Mouse (Mus musculus): ENCODE measurements around the gene Cd19. TPM values are rescaled to one million over a fixed set of nuclear protein-coding genes. Genes with fewer than 3 reads are reported as not detected.

Cd19 gene
- total and polyA plus RNA-seq, 3 experiments = 132 to 234 (median 141) TPM

- Histone ChIP-seq H3K4me1 (ENCODE audit: control insufficient read depth in 1 of 2, insufficient read depth in 2 of 2) (peaks cover 26 to 43% of the 10 kb centered on the region in 2 experiments), H3K79me2 (replicated peaks; ENCODE audit: control insufficient read depth, extremely low read depth, insufficient read depth, poor library complexity, severe bottlenecking) (peaks cover 15% of the 10 kb centered on the region), H3K9me3 (replicated peaks; ENCODE audit: low read length) (peaks cover 13% of the 10 kb centered on the region), H3K27ac (ENCODE audit: insufficient read depth, low read depth) (peak overlapping the region; percentile 57; the same call in 1 of the 2 replicates), H3K4me3 (replicated peaks in 1 of 3; ENCODE audit: low read depth in 2 of 3, low read length in 2 of 3, poor library complexity in 1 of 3) (no peak overlapping the region), H3K36me3 (replicated peaks in 1 of 2; ENCODE audit: control insufficient read depth in 1 of 2, insufficient read depth in 1 of 2, low read length in 1 of 2) (peaks cover 0 to 5% of the 10 kb centered on the region in 2 experiments), H3K4me2 (ENCODE audit: insufficient read depth, low read depth, poor library complexity, severe bottlenecking) (no peak overlapping the region), H3K9ac (ENCODE audit: insufficient read depth, low read depth) (no peak overlapping the region), H3K27me3 (replicated peaks) (no peaks in the 10 kb centered on the region)
- in situ Hi-C loops (cut with MboI; ENCODE audit: low pct_ligation_motif_present, low pct_unique_long_range_greater_than_20kb, low sequenced_read_pairs) (no loop called here), dilution Hi-C loops (cut with MboI; ENCODE audit: extremely low pct_ligation_motif_present, extremely low pct_unique_long_range_greater_than_20kb, low sequenced_read_pairs) (no loop called here)
- DNase-seq (ENCODE audit: extremely low read depth) = no peak
- TF ChIP-seq E2F4 (IDR thresholded peaks at IDR 0.05; ENCODE audit: insufficient replicate concordance, low read depth, low read length) (no peak), HCFC1 (IDR thresholded peaks at IDR 0.05; ENCODE audit: low read depth, low read length) (no peak), ZMIZ1 (IDR thresholded peaks at IDR 0.05; ENCODE audit: low read depth, low read length) (no peak), POLR2A (IDR thresholded peaks at IDR 0.05; ENCODE audit: low read depth, low read length) (no peak), EP300 (IDR thresholded peaks at IDR 0.05; ENCODE audit: low read length) (no peak), RCOR1 (conservative IDR thresholded peaks at IDR 0.05; ENCODE audit: low read depth, low read length) (no peak), MXI1 (IDR thresholded peaks at IDR 0.05; ENCODE audit: low read depth, low read length) (no peak), JUND (conservative IDR thresholded peaks at IDR 0.05; ENCODE audit: low read depth, low read length) (no peak), RAD21 (IDR thresholded peaks at IDR 0.05; ENCODE audit: low read depth, low read length) (no peak), MAZ (IDR thresholded peaks at IDR 0.05; ENCODE audit: low read depth, low read length) (no peak), SMC3 (IDR thresholded peaks at IDR 0.05; ENCODE audit: low read depth, low read length) (no peak), CHD1 (IDR thresholded peaks at IDR 0.05; ENCODE audit: low read depth, low read length) (no peak)
Measured at GRCm38 (mm10) chr7:126418496-126418895, 3.8 kb upstream of the Cd19 start.

GRCm38 (mm10) chr7:126417606-126418005 is 2.9 kb upstream of the Cd19 start:
- Histone ChIP-seq H3K27ac (ENCODE audit: insufficient read depth, low read depth) (peak overlapping the region; percentile 100), H3K36me3 (replicated peaks in 1 of 2; ENCODE audit: control insufficient read depth in 1 of 2, insufficient read depth in 1 of 2, low read length in 1 of 2) (peaks cover 4 to 14% of the 10 kb centered on the region in 2 experiments), H3K4me1 (ENCODE audit: control insufficient read depth in 1 of 2, insufficient read depth in 2 of 2) (peaks cover 34 to 51% of the 10 kb centered on the region in 2 experiments), H3K9me3 (replicated peaks; ENCODE audit: low read length) (peaks cover 10% of the 10 kb centered on the region), H3K4me2 (ENCODE audit: insufficient read depth, low read depth, poor library complexity, severe bottlenecking) (no peak overlapping the region), H3K27me3 (replicated peaks) (no peaks in the 10 kb centered on the region), H3K9ac (ENCODE audit: insufficient read depth, low read depth) (peak overlapping the region; percentile 23; the same call in 1 of the 2 replicates), H3K4me3 (replicated peaks in 1 of 3; ENCODE audit: low read depth in 2 of 3, low read length in 2 of 3, poor library complexity in 1 of 3) (no peak overlapping the region), H3K79me2 (replicated peaks; ENCODE audit: control insufficient read depth, extremely low read depth, insufficient read depth, poor library complexity, severe bottlenecking) (peaks cover 21% of the 10 kb centered on the region)
- dilution Hi-C loops (cut with MboI; ENCODE audit: extremely low pct_ligation_motif_present, extremely low pct_unique_long_range_greater_than_20kb, low sequenced_read_pairs) = no loop called here
- DNase-seq (ENCODE audit: extremely low read depth) = no peak
- TF ChIP-seq RCOR1 (conservative IDR thresholded peaks at IDR 0.05; ENCODE audit: low read depth, low read length) (no peak), IRF4 (IDR thresholded peaks at IDR 0.05; ENCODE audit: low read depth, low read length) (no peak), PAX5 (IDR thresholded peaks at IDR 0.05; ENCODE audit: low read length) (no peak), POLR2A (IDR thresholded peaks at IDR 0.05; ENCODE audit: low read depth, low read length) (0 out of 2 replicates have a peak, but pooled peaks have one; percentile 6), MAX (IDR thresholded peaks at IDR 0.05; ENCODE audit: low read length) (peak; percentile 56; the same call in 1 of the 2 replicates)
- in situ Hi-C loops (cut with MboI; ENCODE audit: low pct_ligation_motif_present, low pct_unique_long_range_greater_than_20kb, low sequenced_read_pairs) = no loop called here
